Mouse (Mus musculus) inflammation-experienced regulatory T-cells, adult 16 weeks (primary cell): ENCODE results near the gene Ralgds. TPM values are rescaled to one million over a fixed set of nuclear protein-coding genes. Genes with fewer than 3 reads are reported as not detected.

Experiments used
- polyA plus RNA-seq: library from polyadenylated mRNA; unstranded; fragments of 100-300 nt; shearing (Covaris generic); gene quantifications from one replicate; pipeline ENCODE4 v1.2.1, GENCODE M21; 2017

The Ralgds gene
- 7.2 TPM for polyA plus RNA-seq

GRCm38 (mm10) chr2:28512798-28513401 lies at the start of gene Ralgds:
Gene Ralgds, plus strand, starts transcription at chr2:28513125.

GRCm38 (mm10) chr2:28465836-28466518 lies 46.9 kb upstream of the Ralgds start, which contains the start of gene 1700007K13Rik:
Gene 1700007K13Rik, minus strand, starts transcription at chr2:28466332.

GRCm38 (mm10) chr2:28467860-28468485 lies 45.0 kb upstream of the Ralgds start, which contains the start of gene Mrps2:
Gene Mrps2, plus strand, starts transcription at chr2:28468066.

GRCm38 (mm10) chr2:28496671-28497070 lies 16.3 kb upstream of the Ralgds start, which contains the start of gene Gbgt1:
Gene Gbgt1, plus strand, starts transcription at chr2:28496891.

GRCm38 (mm10) chr2:28505795-28506194 lies 7.1 kb upstream of the Ralgds start, which contains the start of gene Gm10134:
Gene Gm10134, plus strand, starts transcription at chr2:28506095.

GRCm38 (mm10) chr2:28563303-28563702 lies 50.4 kb downstream of the Ralgds start, which contains the start of gene Cel:
Gene Cel, minus strand, starts transcription at chr2:28563403.

DNA sequence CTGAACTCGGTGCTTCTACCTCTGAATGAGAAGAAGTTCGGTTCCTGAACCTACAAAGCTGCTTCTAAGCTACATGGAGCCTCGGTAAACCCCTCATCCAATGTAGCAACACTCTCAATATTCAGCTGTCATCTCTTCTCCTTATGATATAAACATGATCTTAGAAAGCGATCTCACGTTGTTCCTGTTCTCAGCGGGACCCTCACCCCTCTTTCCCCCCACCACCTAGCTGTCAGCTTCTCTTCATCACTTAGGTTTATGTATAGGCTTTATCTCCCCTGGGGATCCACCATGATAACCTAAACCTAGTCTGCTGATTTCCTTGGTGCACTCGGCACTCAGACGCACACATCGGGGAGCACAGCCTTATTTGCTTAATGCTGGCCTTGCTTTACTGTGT lies 70.7 kb downstream of the Ralgds start, which contains the start of gene Gtf3c5:
Gene Gtf3c5 (minus strand): TSS at position 101 of the 400 bp plus-strand sequence.

Other genes with a start within 250 kb of the Ralgds start
- gene Ppp1r26, start 66.3 kb upstream of the Ralgds start, polyA plus RNA-seq: 0.09 TPM
- gene 1700007K13Rik, start 46.8 kb upstream of the Ralgds start, polyA plus RNA-seq: not detected
- gene Mrps2, start 45.1 kb upstream of the Ralgds start, polyA plus RNA-seq: 39.9 TPM
- not detected for gene Gbgt1, start 16.2 kb upstream of the Ralgds start, polyA plus RNA-seq
- not detected for gene Gm10134, start 7.0 kb upstream of the Ralgds start, polyA plus RNA-seq
- not detected for gene Cel, start 50.3 kb downstream of the Ralgds start, polyA plus RNA-seq
- 32.6 TPM for gene Gtf3c5, start 70.6 kb downstream of the Ralgds start, polyA plus RNA-seq
- gene Gfi1b, start 108.9 kb downstream of the Ralgds start, polyA plus RNA-seq: not detected
- 41.6 TPM for gene Tsc1, start 128.1 kb downstream of the Ralgds start, polyA plus RNA-seq
- gene Spaca9, start 186.6 kb downstream of the Ralgds start, polyA plus RNA-seq: not detected
- gene Ak8, start 187.0 kb downstream of the Ralgds start, polyA plus RNA-seq: not detected